Mouse (Mus musculus) heart, postnatal 10 days (tissue): Measurements from ENCODE around the gene Myo1h. TPM values are rescaled to one million over a fixed set of nuclear protein-coding genes. Genes with fewer than 3 reads are reported as not detected.
A peak's percentile ranks its signal among the peaks of the same experiment; 100 is the strongest.

ENCODE experiments used
- DNase-seq, 2 experiments: peaks; one replicate each; pipeline ENCODE4 v3.0.0; 2021
- intact Hi-C: fragments of 180-260 bp; cut with DNase I; formaldehyde crosslinking; loops from one replicate; pipeline ENCODE4 v1.15.1; 2025
- total RNA-seq, 2 experiments: library from RNA; stranded (reverse); gene quantifications; 2 replicates each; pipeline ENCODE4 v1.2.3; 2021

Gene Myo1h
- under 1 TPM in 1 of 2 experiments, not detected in 1; 0.29 TPM for total RNA-seq

DNA sequence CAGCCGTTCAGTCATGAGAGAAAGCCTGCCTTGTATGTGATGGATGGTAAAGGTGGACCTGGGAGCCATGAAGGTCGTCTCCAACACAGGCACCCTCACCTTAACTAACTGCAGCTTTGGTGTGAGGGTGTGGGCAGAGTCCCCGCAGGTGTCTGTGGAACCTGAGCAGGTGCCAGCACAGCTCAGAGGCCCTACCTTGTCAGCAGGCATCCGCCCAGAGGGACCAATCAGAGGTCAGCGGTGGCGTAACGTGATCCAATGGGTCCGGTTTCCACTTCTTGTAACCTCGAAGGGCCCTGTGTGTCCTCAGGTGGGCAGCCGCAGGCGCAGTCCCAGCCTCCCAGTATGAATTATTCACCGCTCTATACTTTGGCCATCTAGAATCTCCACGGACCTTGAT lies at the start of gene Myo1h:
Gene Myo1h, plus strand, starts transcription at position 293 of the 400 bp plus-strand sequence.
- no peak for DNase-seq
- intact Hi-C loops = no loop called here

DNA sequence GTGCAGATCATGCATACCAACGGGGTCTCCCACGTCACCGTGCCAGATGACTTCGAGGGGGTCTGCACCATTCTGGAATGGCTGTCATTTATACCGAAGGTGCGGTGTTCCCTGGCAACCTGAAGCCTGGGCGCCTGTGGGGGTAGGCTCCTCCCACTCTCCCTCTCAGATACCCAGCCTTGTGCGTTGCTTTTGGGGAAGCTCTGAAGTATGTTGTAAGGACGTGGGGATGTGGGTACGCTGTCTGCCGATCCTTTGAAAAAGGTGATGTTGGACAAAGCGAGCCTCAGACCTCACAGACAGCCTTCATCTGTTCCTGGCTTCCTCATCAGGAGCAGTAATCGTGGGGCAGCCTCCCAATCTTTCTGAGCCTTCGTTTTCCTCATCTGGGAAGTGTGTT lies 49.2 kb upstream of the Myo1h start:
- no peak for DNase-seq
- intact Hi-C loops = no loop called here

DNA sequence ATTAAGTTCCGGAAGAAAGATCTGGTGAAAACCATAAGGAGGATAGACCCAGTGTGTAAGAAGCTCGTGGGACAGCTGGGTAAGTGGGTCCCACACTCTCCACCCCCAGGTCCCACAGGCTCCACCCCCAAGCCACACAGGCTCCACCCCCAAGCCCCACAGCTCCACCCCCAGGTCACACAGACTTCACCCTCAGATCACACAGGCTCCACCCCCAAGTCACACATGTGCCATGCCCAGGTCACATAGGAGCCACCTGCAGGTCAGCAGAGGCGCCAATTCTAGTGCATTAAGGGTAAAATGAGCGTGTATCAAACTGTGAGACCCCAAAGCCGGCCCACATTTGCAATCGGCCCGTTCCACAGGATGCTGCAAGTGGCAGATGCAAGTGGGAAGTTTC lies 42.5 kb upstream of the Myo1h start:
- intact Hi-C loops = no loop called here
- DNase-seq = no peak

GRCm38 (mm10) chr5:114248174-114248589 lies 40.8 kb upstream of the Myo1h start:
- intact Hi-C loops = loop anchor here (1.0 kb wide), 1 partner anchor 61 kb away; no protein-coding TSS in a partner anchor
- DNase-seq = peak; percentile 76 to 86

DNA sequence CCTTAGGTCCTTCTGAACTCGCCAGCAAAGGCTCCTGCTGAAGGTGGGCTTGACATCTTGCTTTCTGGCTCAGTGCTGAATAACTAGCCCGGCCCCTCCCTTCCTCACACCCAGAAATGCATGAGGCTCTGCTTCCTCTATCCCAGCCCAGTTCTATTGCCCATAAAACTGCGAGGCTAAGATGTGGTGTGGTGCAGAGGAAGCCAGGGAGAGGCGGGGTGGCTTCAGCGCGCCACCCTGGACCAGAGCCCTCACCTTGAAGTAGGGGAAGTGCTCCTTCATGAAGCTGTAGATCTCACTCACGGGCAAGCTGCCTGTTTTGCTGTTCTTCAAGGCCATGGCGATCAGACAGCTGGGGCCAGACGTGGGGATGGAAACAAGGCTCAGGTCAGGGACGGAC lies 29.5 kb upstream of the Myo1h start:
- DNase-seq = no peak
- intact Hi-C loops = no loop called here

GRCm38 (mm10) chr5:114261494-114261893 lies 27.5 kb upstream of the Myo1h start:
- DNase-seq = no peak
- intact Hi-C loops = no loop called here

GRCm38 (mm10) chr5:114264030-114264459 lies 24.9 kb upstream of the Myo1h start:
- intact Hi-C loops = no loop called here
- DNase-seq = no peak

DNA sequence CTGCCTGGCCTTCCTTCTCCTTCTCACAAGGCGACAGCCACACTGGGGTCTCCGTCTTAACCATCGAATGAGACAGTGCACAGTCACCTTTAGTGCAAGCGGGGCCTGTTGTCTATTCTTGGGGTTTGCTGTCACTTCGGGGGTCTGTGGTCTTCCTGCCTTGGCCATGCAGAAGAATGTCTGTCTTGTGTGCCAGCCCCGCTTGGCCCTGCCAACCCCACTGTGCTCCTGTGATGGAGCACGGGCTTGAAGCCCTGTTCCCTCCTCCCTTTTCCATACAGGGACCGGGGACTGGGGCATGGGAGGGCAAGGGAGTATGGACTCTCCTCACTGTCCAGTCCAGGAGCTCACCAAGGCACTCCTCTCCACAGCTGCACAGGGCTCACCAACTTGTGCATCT lies 24.2 kb upstream of the Myo1h start:
- no peak for DNase-seq
- intact Hi-C loops = no loop called here

GRCm38 (mm10) chr5:114268646-114269045 lies 20.3 kb upstream of the Myo1h start:
- intact Hi-C loops = no loop called here
- DNase-seq = no peak

- DNase-seq = no peak
- intact Hi-C loops = no loop called here
These were observed 19.5 kb upstream of the Myo1h start for GRCm38 (mm10) chr5:114269499-114269898.

GRCm38 (mm10) chr5:114269984-114270383 lies 19.0 kb upstream of the Myo1h start:
- intact Hi-C loops = no loop called here
- DNase-seq = no peak

DNA sequence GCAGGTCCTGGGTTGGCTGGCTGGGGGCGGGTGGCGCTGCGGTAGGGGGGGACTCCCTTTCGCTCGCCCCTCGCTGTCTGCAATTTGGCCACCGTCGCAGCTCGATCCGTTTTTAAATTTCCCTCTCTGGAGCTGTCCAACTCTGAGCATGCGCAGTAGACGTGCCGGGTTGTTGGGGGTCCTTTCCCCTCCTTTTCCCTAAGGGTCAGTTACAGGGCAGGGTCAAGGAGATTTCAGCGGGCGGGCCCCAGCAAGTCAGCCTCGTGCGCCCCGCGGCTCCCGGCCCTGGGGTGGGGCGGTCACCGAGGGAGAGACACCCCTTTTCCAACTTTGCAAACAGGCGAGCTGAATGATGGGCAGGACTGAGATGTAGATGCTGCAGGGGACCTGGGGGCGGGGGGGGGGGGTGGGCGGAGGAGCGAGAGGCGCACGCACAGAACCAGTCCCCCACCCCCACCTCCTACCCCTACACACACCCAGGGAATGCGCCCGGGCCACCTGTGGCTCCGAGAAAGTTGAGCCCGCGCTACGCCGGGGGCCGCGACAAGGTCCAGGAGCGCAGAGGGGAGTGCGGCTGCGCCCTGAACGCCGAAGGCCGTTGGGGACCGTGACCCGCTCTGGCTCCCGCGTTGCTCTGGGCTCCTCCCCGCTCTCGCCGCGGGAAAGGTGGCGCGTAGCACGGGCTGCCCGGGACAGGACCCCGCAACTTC lies 15.1 kb upstream of the Myo1h start, which contains the start of gene Foxn4:
Gene Foxn4, minus strand, starts transcription at position 115 of the 710 bp plus-strand sequence.
- intact Hi-C loops = no loop called here
- DNase-seq = no peak

DNA sequence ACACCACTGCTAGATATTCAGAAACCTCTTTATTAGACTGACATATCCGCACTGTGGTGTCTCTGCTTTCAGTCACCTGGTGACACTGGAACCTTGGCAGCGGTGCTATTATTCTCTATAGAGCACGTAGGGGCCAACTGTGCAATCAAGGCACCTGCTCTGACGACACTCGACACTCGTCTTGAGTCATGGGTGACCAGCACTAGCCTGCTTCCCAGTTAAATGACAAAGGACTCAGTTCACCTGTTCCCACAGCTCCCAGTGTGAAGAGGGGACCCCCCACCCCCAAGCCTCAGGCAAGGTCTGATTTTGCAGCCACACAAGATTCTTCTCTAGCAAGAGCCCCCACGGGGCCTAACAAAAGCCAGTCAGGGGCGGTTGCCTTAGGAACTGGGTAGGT lies 13.6 kb upstream of the Myo1h start:
- intact Hi-C loops = no loop called here
- no peak for DNase-seq

DNA sequence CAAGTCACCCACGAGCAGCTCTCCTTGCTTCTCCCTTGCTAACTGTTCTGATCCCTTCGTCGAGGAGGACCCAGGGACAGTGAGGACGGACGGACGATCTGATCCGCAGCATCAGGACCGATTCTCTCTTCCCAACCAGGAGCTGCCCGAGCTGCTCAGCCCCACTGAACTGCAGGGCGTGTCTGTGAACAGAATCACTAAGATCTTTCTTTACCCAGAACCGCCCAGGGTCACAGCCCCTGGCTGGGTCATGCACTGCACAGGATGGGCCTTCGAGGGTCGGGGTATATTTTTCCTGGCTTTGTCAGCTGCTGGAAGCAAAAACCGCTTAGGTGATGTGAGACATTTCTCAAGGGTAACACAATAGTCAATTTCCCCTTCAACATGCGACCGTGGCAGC lies 13.0 kb upstream of the Myo1h start:
- no peak for DNase-seq
- intact Hi-C loops = no loop called here

DNA sequence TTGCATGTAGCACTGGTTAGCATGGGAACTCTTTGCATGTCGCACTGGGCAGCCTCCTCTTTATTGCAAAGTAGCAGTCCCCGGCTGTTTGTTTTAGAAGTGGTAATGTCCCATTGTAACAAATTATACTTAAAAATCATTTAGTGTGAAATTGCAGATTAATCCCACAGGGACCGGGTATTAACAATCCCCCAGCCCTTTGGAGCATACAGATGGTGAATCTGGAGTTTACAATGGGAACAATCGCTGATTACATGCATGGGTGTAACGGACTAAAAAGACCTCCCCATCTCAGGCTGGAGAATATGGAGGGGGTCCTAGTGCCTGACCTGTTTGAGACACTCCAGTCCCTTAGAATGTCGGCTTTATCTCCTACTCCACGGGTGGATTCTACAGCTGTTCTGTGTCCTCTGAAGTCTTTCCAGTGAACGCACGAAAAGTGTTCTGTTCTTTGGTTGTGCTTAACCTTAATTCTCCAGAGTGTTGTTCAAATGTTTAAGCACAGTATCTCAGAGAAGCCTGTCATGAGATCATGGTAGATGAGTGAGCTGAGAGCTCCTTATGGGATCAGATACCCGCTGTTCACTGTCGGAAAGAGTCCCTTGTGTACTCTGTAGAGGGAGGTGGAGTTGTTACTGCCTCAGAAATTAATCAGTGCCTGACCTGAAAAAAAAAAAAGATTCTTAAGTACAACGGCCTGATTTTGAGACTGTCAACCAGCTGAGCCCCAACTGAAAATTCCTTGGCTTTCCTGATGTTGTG lies 9.4 kb upstream of the Myo1h start:
- intact Hi-C loops = no loop called here
- no peak for DNase-seq

DNA sequence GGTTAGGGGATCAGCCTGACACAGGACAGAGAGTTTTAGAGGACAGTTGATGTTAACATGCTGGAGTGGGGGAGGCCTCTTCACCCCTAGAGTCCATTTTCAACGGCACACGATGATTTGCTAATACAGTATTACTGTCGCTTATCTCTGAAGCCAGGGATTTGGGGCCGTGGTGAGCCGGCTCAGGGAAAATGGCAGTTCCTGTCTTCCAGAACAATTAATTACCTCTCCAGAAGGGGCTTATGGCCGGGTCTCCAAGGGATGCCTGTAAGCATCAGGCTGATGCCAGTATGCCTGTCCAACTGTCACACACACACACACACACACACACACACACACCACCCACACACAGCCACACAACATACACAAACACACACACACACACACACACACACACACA lies 6.6 kb upstream of the Myo1h start:
- intact Hi-C loops = no loop called here
- DNase-seq = no peak

- intact Hi-C loops = no loop called here
- no peak for DNase-seq
These were observed 4.2 kb upstream of the Myo1h start for GRCm38 (mm10) chr5:114284604-114285397.

DNA sequence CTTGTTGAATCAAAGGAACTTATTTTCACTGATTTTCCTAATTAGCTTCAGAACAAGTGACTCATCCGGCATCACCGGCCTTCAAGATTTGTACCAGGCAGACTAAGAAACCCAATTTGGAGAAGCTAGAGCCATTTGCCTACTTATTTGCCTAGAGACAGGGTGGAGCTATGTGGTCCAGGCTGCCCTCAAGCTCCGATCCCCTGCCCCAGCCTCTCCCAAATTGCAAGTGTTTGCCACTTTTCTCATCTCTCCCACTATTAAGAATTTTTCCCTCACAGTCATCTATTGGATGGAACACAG lies 3.6 kb upstream of the Myo1h start:
- intact Hi-C loops = no loop called here

DNA sequence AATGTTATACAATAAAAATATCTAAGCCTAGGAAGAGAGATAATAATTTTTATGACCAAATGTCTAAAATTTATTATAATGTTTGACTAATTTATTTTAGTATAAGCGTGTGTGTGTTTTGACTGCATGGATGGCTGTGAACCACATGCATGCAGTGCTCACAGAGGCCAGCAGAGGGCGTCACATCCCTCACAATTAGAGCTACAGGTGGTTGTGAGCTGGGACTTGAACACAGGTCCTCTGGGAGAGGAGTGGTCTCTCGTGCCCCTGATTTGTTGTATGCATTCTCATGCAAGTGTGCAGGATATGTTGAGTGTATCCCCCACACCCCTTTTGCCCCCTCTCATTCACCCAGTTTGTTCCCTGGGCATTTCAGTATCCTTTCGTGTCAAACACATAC lies 2.9 kb upstream of the Myo1h start:
- DNase-seq = no peak
- intact Hi-C loops = no loop called here

More for the DNA sequence above, 3.6 kb upstream of the Myo1h start:
- DNase-seq = no peak

GRCm38 (mm10) chr5:114286872-114287571 lies 1.9 kb upstream of the Myo1h start:
- intact Hi-C loops = no loop called here
- DNase-seq = no peak

DNA sequence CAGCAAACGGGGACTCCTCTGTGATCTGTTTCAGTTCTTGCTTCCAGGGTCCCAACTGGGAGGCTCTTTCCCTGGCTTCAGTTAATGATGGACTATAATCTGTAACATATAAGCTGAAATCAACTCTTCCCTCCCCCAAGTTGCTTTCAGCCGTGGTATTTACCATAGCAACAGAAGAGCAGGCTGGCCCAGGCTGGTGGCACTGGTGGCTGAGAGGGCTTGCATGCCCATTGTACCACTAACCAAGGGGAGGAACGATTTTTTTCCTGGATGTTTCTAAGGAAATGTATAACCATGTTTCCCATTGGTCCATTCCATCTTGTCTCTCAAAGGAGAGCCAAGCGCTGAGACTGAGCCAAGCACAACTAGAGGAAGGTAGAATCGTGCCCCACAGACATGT lies 570 bp upstream of the Myo1h start:
- intact Hi-C loops = no loop called here
- DNase-seq = no peak
